Comparison of ENCODE assay signal across 29 mouse cellular contexts in genomic region chr19:4023185-4023584, GRCm38 (mm10). TPM values are rescaled to one million over a fixed set of nuclear protein-coding genes. Genes with fewer than 3 reads are reported as not detected.
A peak's percentile ranks its signal among the peaks of the same experiment; 100 is the strongest.
DNase-seq lines count a peak whose midpoint lies in the region; ATAC-seq and TF ChIP-seq lines count a peak whose summit lies in the region.
"Had no signal": no experiment of that assay in that cellular context is flagged by ENCODE, and none has a peak within 500 bp of the region (broad histone marks: within the 10 kb centered on the region; RNA-seq: fewer than 3 reads in every experiment).

No protein-coding gene starts in this region.

- no peaks in the 10 kb centered on the region for H3K79me2 ChIP-seq in heart, adult 2 months (replicated peaks; ENCODE audit: control insufficient read depth, insufficient read depth, low read length)

- H3K9ac ChIP-seq in heart, adult 2 months (ENCODE audit: low read depth, low read length), result no peak overlapping the region
- no peak overlapping the region for H3K9ac ChIP-seq in heart, embryonic 11.5 days (ENCODE audit: low read depth, low read length)
- no peak overlapping the region for H3K9ac ChIP-seq in lung, postnatal 0 days (replicated peaks; ENCODE audit: low read depth)
- H3K9ac ChIP-seq: embryonic facial prominence, embryonic 13.5 days; embryonic facial prominence, embryonic 15.5 days; forebrain, embryonic 12.5 days had no signal

- DNase-seq in heart, adult 2 months, result no peak
- peak; percentile 39 for DNase-seq in lung, postnatal 0 days (ENCODE audit: low spot score)
- no peak for DNase-seq in lung, postnatal 10 days
- peak; percentile 56 for DNase-seq in lung, postnatal 36 days
- no peak for DNase-seq in lung, adult 18-20 months
- DNase-seq: adrenal gland, adult 8-10 months; adrenal gland, postnatal 14 days; adrenal gland, postnatal 36 days; B cell, adult 2 months; cerebellum, adult 11 months; cerebellum, adult 18-20 months; cerebellum, adult 8-10 months; cerebellum, adult 9-11 months; cerebellum, postnatal 14 days; cerebellum, postnatal 36 days; embryo, embryonic 11 days had no signal

- intact Hi-C loops in heart, adult 2 months (cut with DNase I), result no loop called here

- no peaks in the 10 kb centered on the region for H3K4me1 ChIP-seq in heart, adult 2 months (ENCODE audit: control insufficient read depth, insufficient read depth, low read length)
- no peaks in the 10 kb centered on the region for H3K4me1 ChIP-seq in heart, embryonic 11.5 days (ENCODE audit: control insufficient read depth, insufficient read depth, low read length)
- no peaks in the 10 kb centered on the region for H3K4me1 ChIP-seq in lung, postnatal 0 days (ENCODE audit: insufficient read depth, low read depth, low read length)

- TF ChIP-seq EP300 in heart, adult 2 months (IDR thresholded peaks at IDR 0.05; ENCODE audit: insufficient read depth, low read depth, low read length), result no peak
- peak; percentile 64 for TF ChIP-seq EP300 in lung, postnatal 0 days (IDR thresholded peaks at IDR 0.05)

- TF ChIP-seq POLR2A in heart, adult 2 months (IDR thresholded peaks at IDR 0.05; ENCODE audit: insufficient read depth, low read depth, low read length), result no peak

- no peaks in the 10 kb centered on the region for H3K27me3 ChIP-seq in heart, adult 2 months (ENCODE audit: control insufficient read depth, insufficient read depth, low read length)
- H3K27me3 ChIP-seq in heart, embryonic 11.5 days (ENCODE audit: control insufficient read depth, insufficient read depth, low read length), result no peaks in the 10 kb centered on the region
- no peaks in the 10 kb centered on the region for H3K27me3 ChIP-seq in lung, postnatal 0 days (replicated peaks; ENCODE audit: insufficient read depth, low read length)
- H3K27me3 ChIP-seq: CH12.LX; embryonic facial prominence, embryonic 13.5 days; embryonic facial prominence, embryonic 15.5 days; forebrain, embryonic 12.5 days had no signal

- peaks cover 2% of the 10 kb centered on the region; the same call in 1 of the 2 replicates for H3K9me3 ChIP-seq in heart, embryonic 11.5 days (replicated peaks; ENCODE audit: control insufficient read depth, low read length)
- H3K9me3 ChIP-seq in lung, postnatal 0 days (ENCODE audit: low read length), result no peaks in the 10 kb centered on the region
- H3K9me3 ChIP-seq: embryonic facial prominence, embryonic 15.5 days had no signal

- 35% methylated on average over 7 of the region's 7 CpGs for WGBS in heart, adult 2 months
- 54% methylated on average over 7 of the region's 7 CpGs for WGBS in heart, embryonic 11.5 days (ENCODE audit: insufficient replicate concordance)
- 51% methylated on average over 7 of the region's 7 CpGs for WGBS in lung, postnatal 0 days

- no peak for ATAC-seq in heart, embryonic 11.5 days (replicated peaks; ENCODE audit: insufficient number of reproducible peaks, low FRiP score, low TSS enrichment)
- 0 out of 2 replicates have a peak, but pooled peaks have one; percentile 46 for ATAC-seq in lung, postnatal 0 days
- ATAC-seq: activated CD4-positive, CD25-positive, alpha-beta regulatory T cell, adult 4 months; CD4-positive, CD25-positive, alpha-beta regulatory T cell, adult 4 months; forebrain, embryonic 14.5 days; forebrain, embryonic 16.5 days; Patski had no signal

- peak overlapping the region; percentile 36 for H3K27ac ChIP-seq in heart, adult 2 months
- no peak overlapping the region for H3K27ac ChIP-seq in heart, embryonic 11.5 days (ENCODE audit: low read depth, low read length)
- no peak overlapping the region for H3K27ac ChIP-seq in lung, postnatal 0 days (ENCODE audit: low read length)
- H3K27ac ChIP-seq: embryonic facial prominence, embryonic 13.5 days; embryonic facial prominence, embryonic 15.5 days; forebrain, embryonic 10.5 days; forebrain, embryonic 12.5 days had no signal

- no peaks in the 10 kb centered on the region for H3K36me3 ChIP-seq in heart, adult 2 months (ENCODE audit: control insufficient read depth, insufficient read depth, low read length)
- no peaks in the 10 kb centered on the region for H3K36me3 ChIP-seq in heart, embryonic 11.5 days (ENCODE audit: control insufficient read depth, insufficient read depth, low read length)
- H3K36me3 ChIP-seq in lung, postnatal 0 days (ENCODE audit: insufficient read depth, low read length), result no peaks in the 10 kb centered on the region
- H3K36me3 ChIP-seq: embryonic facial prominence, embryonic 13.5 days; embryonic facial prominence, embryonic 15.5 days; forebrain, embryonic 10.5 days; forebrain, embryonic 12.5 days; G1E had no signal

- no peak overlapping the region for H3K4me3 ChIP-seq in heart, adult 2 months
- no peak overlapping the region for H3K4me3 ChIP-seq in heart, embryonic 11.5 days (ENCODE audit: low read depth, low read length)
- no peak overlapping the region for H3K4me3 ChIP-seq in lung, postnatal 0 days (ENCODE audit: low read depth, low read length)
- H3K4me3 ChIP-seq: embryonic facial prominence, embryonic 13.5 days; embryonic facial prominence, embryonic 15.5 days; erythroblast, embryonic 14.5 days; forebrain, embryonic 10.5 days; forebrain, embryonic 12.5 days had no signal

- no peak overlapping the region for H3K4me2 ChIP-seq in heart, embryonic 11.5 days
- H3K4me2 ChIP-seq in lung, postnatal 0 days (replicated peaks; ENCODE audit: low read depth, low read length), result no peak overlapping the region
- H3K4me2 ChIP-seq: embryonic facial prominence, embryonic 13.5 days; embryonic facial prominence, embryonic 15.5 days; forebrain, embryonic 12.5 days had no signal

- TF ChIP-seq CTCF in heart, adult 2 months (IDR thresholded peaks at IDR 0.05), result no peak
- TF ChIP-seq CTCF in lung, postnatal 0 days (IDR thresholded peaks at IDR 0.05), result no peak

RNA-seq across cellular contexts. Expression of gene Ndufv1, which starts 10.6 kb away (rescaled TPM):
- total RNA-seq in heart, adult 2 months (2021), result 1,000 to 10,000 TPM; 1,031 to 1,231 TPM
- polyA plus RNA-seq in heart, adult 2 months (2012; rRNA removed), result 1,078 and 1,145 TPM in 2 replicates
- 369 and 417 TPM in 2 replicates for polyA plus RNA-seq in heart, embryonic 11.5 days (2014; fragmentation: Nextera tagmentation; extraction: Ambion mirVana)
- 130 and 152 TPM in 2 replicates for polyA plus RNA-seq in lung, postnatal 0 days (2015; fragmentation: Nextera tagmentation; extraction: Ambion mirVana)

RNA-seq across cellular contexts. Expression of gene Gstp1, which starts 14.6 kb away (rescaled TPM):
- 100 to 1,000 TPM; 356 to 371 TPM for total RNA-seq in heart, adult 2 months (2021)
- 480 and 490 TPM in 2 replicates for polyA plus RNA-seq in heart, adult 2 months (2012; rRNA removed)
- 359 and 387 TPM in 2 replicates for polyA plus RNA-seq in heart, embryonic 11.5 days (2014; fragmentation: Nextera tagmentation; extraction: Ambion mirVana)
- 273 and 288 TPM in 2 replicates for polyA plus RNA-seq in lung, postnatal 0 days (2015; fragmentation: Nextera tagmentation; extraction: Ambion mirVana)

RNA-seq across cellular contexts. Expression of gene Doc2g, which starts 20.1 kb away (rescaled TPM):
- total RNA-seq in heart, adult 2 months (2021), result 100 to 1,000 TPM; 193 to 236 TPM
- 432 and 597 TPM in 2 replicates for polyA plus RNA-seq in heart, adult 2 months (2012; rRNA removed)
- 64.5 and 65.9 TPM in 2 replicates for polyA plus RNA-seq in heart, embryonic 11.5 days (2014; fragmentation: Nextera tagmentation; extraction: Ambion mirVana)
- polyA plus RNA-seq in lung, postnatal 0 days (2015; fragmentation: Nextera tagmentation; extraction: Ambion mirVana), result 1.9 and 2.0 TPM in 2 replicates

RNA-seq across cellular contexts. Expression of gene Gstp2, which starts 22.6 kb away (rescaled TPM):
- total RNA-seq in heart, adult 2 months (2021), result 100 to 1,000 TPM; 121 to 137 TPM
- polyA plus RNA-seq in heart, adult 2 months (2012; rRNA removed), result 38.3 and 58.2 TPM in 2 replicates
- polyA plus RNA-seq in heart, embryonic 11.5 days (2014; fragmentation: Nextera tagmentation; extraction: Ambion mirVana), result 2.9 and 3.4 TPM in 2 replicates
- polyA plus RNA-seq in lung, postnatal 0 days (2015; fragmentation: Nextera tagmentation; extraction: Ambion mirVana), result 6.3 and 7.3 TPM in 2 replicates
- total RNA-seq: G1E had no signal
- polyA plus RNA-seq: erythroblast, embryonic 14.5 days had no signal

RNA-seq across cellular contexts. Expression of gene Gm49405, which starts 22.8 kb away (rescaled TPM):
- total RNA-seq in heart, adult 2 months (2021), result 1 to 10 TPM; 1.0 to 1.7 TPM
- polyA plus RNA-seq in heart, adult 2 months (2012; rRNA removed), result 11.0 TPM in 2 replicates
- 2.3 and 2.5 TPM in 2 replicates for polyA plus RNA-seq in heart, embryonic 11.5 days (2014; fragmentation: Nextera tagmentation; extraction: Ambion mirVana)
- 1.1 TPM in 2 replicates for polyA plus RNA-seq in lung, postnatal 0 days (2015; fragmentation: Nextera tagmentation; extraction: Ambion mirVana)

Comparison
In these comparisons a context has a peak if more than half of its experiments do, and no peak if none do; other contexts are left out.
1. DNase-seq: peak in lung, postnatal 0 days (single experiment) and lung, postnatal 36 days (single experiment); none in heart, adult 2 months (0 of 2), lung, postnatal 10 days (single experiment) and lung, adult 18-20 months (0 of 2).
2. RNA of gene Doc2g, which starts 20.1 kb away (polyA plus RNA-seq): 432 to 597 TPM in heart, adult 2 months and 64.5 to 65.9 TPM in heart, embryonic 11.5 days; 1.9 to 2.0 TPM in lung, postnatal 0 days; every median in the first group is over 10 times any median in the second.